Comparison of ENCODE assay signal across 13 mouse cellular contexts in the genomic region with DNA sequence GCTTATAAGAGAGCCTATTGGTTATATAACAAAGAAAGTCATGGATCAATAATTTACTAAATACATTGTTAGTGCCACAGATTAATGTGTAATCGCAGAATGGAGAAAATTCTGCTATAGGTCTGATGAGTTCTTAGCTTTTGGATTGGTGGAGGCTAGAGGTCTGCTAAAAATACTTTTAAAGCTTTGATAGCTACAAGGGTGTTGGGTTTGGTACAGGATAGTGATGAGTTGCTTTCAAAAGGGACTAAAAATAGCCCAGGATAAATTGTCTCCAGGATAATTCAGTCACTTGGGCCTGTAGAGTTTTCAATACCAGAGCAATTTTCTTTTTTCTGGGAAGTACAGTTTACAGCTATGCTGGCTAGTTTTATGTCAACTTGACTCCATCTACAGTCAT.
"Had no signal": no experiment of that assay in that cellular context is flagged by ENCODE, and none has a peak within 500 bp of the region (broad histone marks: within the 10 kb centered on the region; RNA-seq: fewer than 3 reads in every experiment).

No protein-coding gene starts in this region.

- H3K4me3 ChIP-seq: limb, embryonic 12.5 days; limb, embryonic 15.5 days; liver, embryonic 13.5 days had no signal

- H3K27me3 ChIP-seq: limb, embryonic 12.5 days; limb, embryonic 15.5 days; liver, embryonic 13.5 days had no signal

- H3K9ac ChIP-seq: limb, embryonic 12.5 days; limb, embryonic 15.5 days; liver, embryonic 13.5 days had no signal

- H3K4me2 ChIP-seq: limb, embryonic 12.5 days; limb, embryonic 15.5 days; liver, embryonic 13.5 days; midbrain, embryonic 11.5 days had no signal

- DNase-seq: kidney, postnatal 14 days; kidney, postnatal 4 days; left cerebral cortex, postnatal 4 days; liver, embryonic 13.5 days; lung, adult 2 months; lung, postnatal 14 days; lung, postnatal 4 days; midbrain, embryonic 14.5 days; thymus, adult 18-20 months; thymus, postnatal 36 days had no signal

- H3K9me3 ChIP-seq: limb, embryonic 12.5 days; limb, embryonic 15.5 days; liver, embryonic 13.5 days had no signal

- H3K36me3 ChIP-seq: limb, embryonic 12.5 days; limb, embryonic 15.5 days; liver, embryonic 13.5 days had no signal

- H3K27ac ChIP-seq: limb, embryonic 12.5 days; limb, embryonic 15.5 days; liver, embryonic 13.5 days had no signal

- H3K4me1 ChIP-seq: limb, embryonic 12.5 days; limb, embryonic 15.5 days; liver, embryonic 13.5 days had no signal
